11 mouse cellular contexts compared by ENCODE assay signal in the genomic region with DNA sequence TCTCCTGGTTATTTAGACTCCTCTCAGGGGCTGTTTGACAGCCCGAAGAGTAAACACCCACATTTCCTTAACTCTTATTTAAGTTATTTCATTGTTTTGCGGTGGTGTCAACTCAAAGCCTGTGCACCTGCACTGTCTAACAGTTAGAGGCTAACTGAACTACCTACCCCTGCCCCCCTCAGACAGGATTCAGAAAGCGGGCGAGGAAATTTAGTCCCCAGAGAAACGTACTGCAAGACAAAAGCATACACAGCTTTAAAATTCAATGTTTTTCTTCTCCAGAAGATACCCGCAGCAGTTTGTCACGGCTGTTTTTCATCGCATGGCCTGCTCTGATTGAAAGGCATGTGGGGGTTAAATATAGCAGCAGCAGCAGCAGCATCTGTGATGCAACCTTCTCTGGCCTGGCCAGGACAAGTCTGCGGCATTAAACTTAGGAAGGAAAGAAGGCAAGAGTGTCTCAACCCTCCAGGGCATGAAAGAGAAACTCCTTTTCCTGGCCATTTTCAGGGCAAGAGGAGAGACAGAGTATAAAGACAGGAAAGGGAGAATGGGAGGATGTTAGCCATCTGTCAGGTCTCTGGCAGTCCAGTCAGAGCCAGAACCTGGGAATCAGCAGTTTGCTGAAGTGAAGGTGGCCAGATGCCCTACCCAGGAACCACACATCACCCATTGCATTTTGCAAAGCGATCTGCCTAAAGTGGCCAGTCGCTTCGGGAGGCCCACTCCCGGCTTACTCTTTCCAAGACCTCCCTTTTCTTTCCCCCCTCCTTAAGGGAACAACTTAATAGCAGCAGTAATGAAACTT. TPM values are rescaled to one million over a fixed set of nuclear protein-coding genes. Genes with fewer than 3 reads are reported as not detected.
DNase-seq lines count a peak whose midpoint lies in the region; ATAC-seq and TF ChIP-seq lines count a peak whose summit lies in the region.
"Had no signal": no experiment of that assay in that cellular context is flagged by ENCODE, and none has a peak within 500 bp of the region (broad histone marks: within the 10 kb centered on the region; RNA-seq: fewer than 3 reads in every experiment).

No protein-coding gene starts in this region.

- no peaks in the 10 kb centered on the region; the same call in 1 of the 2 replicates for H3K4me1 ChIP-seq in testis, adult 2 months (ENCODE audit: control insufficient read depth, insufficient read depth, low read length)
- peaks cover 3% of the 10 kb centered on the region for H3K4me1 ChIP-seq in heart, postnatal 0 days (ENCODE audit: control insufficient read depth, insufficient read depth)
- H3K4me1 ChIP-seq in forebrain, embryonic 14.5 days (ENCODE audit: control insufficient read depth, insufficient read depth, low read length), result no peaks in the 10 kb centered on the region

- H3K27ac ChIP-seq in testis, adult 2 months (ENCODE audit: control insufficient read depth, insufficient read depth, low read depth, low read length), result no peak overlapping the region
- peak overlapping the region; percentile 79 for H3K27ac ChIP-seq in heart, postnatal 0 days (ENCODE audit: low read depth)
- no peak overlapping the region for H3K27ac ChIP-seq in forebrain, embryonic 14.5 days (ENCODE audit: low read depth, low read length)
- H3K27ac ChIP-seq: liver, embryonic 13.5 days had no signal

- peak; percentile 28 for DNase-seq in gastrocnemius, adult 18-20 months (ENCODE audit: low spot score)
- DNase-seq in gastrocnemius, postnatal 4 days (ENCODE audit: low spot score in 2 of 2), result no peak
- no peak for DNase-seq in testis, postnatal 10 days (ENCODE audit: low spot score)
- DNase-seq in heart, postnatal 0 days (ENCODE audit: low spot score), result peak; percentile 60
- no peak for DNase-seq in urinary bladder, adult 2 months (ENCODE audit: low spot score)
- DNase-seq in forebrain, embryonic 14.5 days (ENCODE audit: low spot score), result no peak
- DNase-seq: kidney, adult 8-10 months; liver, embryonic 13.5 days had no signal

- H3K4me3 ChIP-seq in testis, adult 2 months (ENCODE audit: control insufficient read depth, low read depth, low read length), result peak overlapping the region; percentile 10; the same call in 1 of the 2 replicates
- H3K4me3 ChIP-seq in heart, postnatal 0 days (ENCODE audit: low read depth, low read length), result no peak overlapping the region
- H3K4me3 ChIP-seq in forebrain, embryonic 14.5 days (ENCODE audit: low read depth, low read length), result no peak overlapping the region
- H3K4me3 ChIP-seq: liver, embryonic 13.5 days had no signal

- no peaks in the 10 kb centered on the region for H3K9me3 ChIP-seq in heart, postnatal 0 days (replicated peaks; ENCODE audit: control insufficient read depth, low read length)
- H3K9me3 ChIP-seq in forebrain, embryonic 14.5 days (replicated peaks; ENCODE audit: control insufficient read depth, low read length), result no peaks in the 10 kb centered on the region
- H3K9me3 ChIP-seq: liver, embryonic 13.5 days had no signal

- no peak for TF ChIP-seq EP300 in heart, postnatal 0 days (IDR thresholded peaks at IDR 0.05; ENCODE audit: low read depth)

- peak overlapping the region; percentile 13; the same call in 1 of the 2 replicates for H3K9ac ChIP-seq in heart, postnatal 0 days (replicated peaks; ENCODE audit: low read depth, low read length)
- H3K9ac ChIP-seq in forebrain, embryonic 14.5 days (ENCODE audit: low read length), result no peak overlapping the region
- H3K9ac ChIP-seq: liver, embryonic 13.5 days had no signal

- ATAC-seq in heart, postnatal 0 days (ENCODE audit: insufficient read depth, low read depth), result peak; percentile 53; the same call in 1 of the 2 replicates
- ATAC-seq in CD4-positive, CD25-positive, alpha-beta regulatory T cell, adult 4 months, result no peak
- ATAC-seq in forebrain, embryonic 14.5 days, result no peak

- no peaks in the 10 kb centered on the region for H3K36me3 ChIP-seq in testis, adult 2 months (ENCODE audit: control insufficient read depth, insufficient read depth, low read length)
- H3K36me3 ChIP-seq in heart, postnatal 0 days (replicated peaks; ENCODE audit: control insufficient read depth, insufficient read depth, low read length), result no peaks in the 10 kb centered on the region
- no peaks in the 10 kb centered on the region for H3K36me3 ChIP-seq in forebrain, embryonic 14.5 days (ENCODE audit: control insufficient read depth, insufficient read depth, low read length)
- H3K36me3 ChIP-seq: liver, embryonic 13.5 days had no signal

- no peaks in the 10 kb centered on the region for H3K27me3 ChIP-seq in testis, adult 2 months (ENCODE audit: control insufficient read depth, insufficient read depth, low read length)
- no peaks in the 10 kb centered on the region for H3K27me3 ChIP-seq in heart, postnatal 0 days (ENCODE audit: control insufficient read depth, insufficient read depth, low read length)
- no peaks in the 10 kb centered on the region for H3K27me3 ChIP-seq in forebrain, embryonic 14.5 days (replicated peaks; ENCODE audit: control insufficient read depth, insufficient read depth, low read length)
- H3K27me3 ChIP-seq: CH12.LX; liver, embryonic 13.5 days had no signal

- TF ChIP-seq CTCF in testis, adult 2 months (IDR thresholded peaks at IDR 0.05; ENCODE audit: control insufficient read depth, insufficient read depth, insufficient replicate concordance, low read depth, low read length), result no peak
- TF ChIP-seq CTCF in heart, postnatal 0 days (IDR thresholded peaks at IDR 0.05; ENCODE audit: low read depth), result no peak

- TF ChIP-seq POLR2A in testis, adult 2 months (IDR thresholded peaks at IDR 0.05; ENCODE audit: control insufficient read depth, low read depth, low read length), result no peak

- peak overlapping the region; percentile 9; the same call in 1 of the 2 replicates for H3K4me2 ChIP-seq in heart, postnatal 0 days (ENCODE audit: low read depth, low read length)
- H3K4me2 ChIP-seq in forebrain, embryonic 14.5 days (ENCODE audit: low read length), result no peak overlapping the region
- H3K4me2 ChIP-seq: liver, embryonic 13.5 days had no signal

- 26% methylated on average over 13 of the region's 13 CpGs for WGBS in heart, postnatal 0 days
- 76% methylated on average over 13 of the region's 13 CpGs for WGBS in forebrain, embryonic 14.5 days

RNA-seq across cellular contexts. Expression of a gene that starts 53.9 kb away (rescaled TPM):
- total RNA-seq in gastrocnemius, adult 18-20 months (2021), result 1 to 10 TPM; 5.6 to 6.0 TPM
- total RNA-seq in gastrocnemius, postnatal 4 days (2021), result 10 to 100 TPM; 16.8 to 16.9 TPM
- 6.1 and 7.5 TPM in 2 replicates for polyA plus RNA-seq in testis, adult 2 months (2012; rRNA removed)
- total RNA-seq in heart, postnatal 0 days (2014; rRNA removed; ENCODE audit: low replicate concordance), result 18.7 TPM in 2 replicates
- 7.2 and 7.4 TPM in 2 replicates for polyA plus RNA-seq in heart, postnatal 0 days (2015; fragmentation: Nextera tagmentation; extraction: Ambion mirVana)
- polyA plus RNA-seq in CD4-positive, CD25-positive, alpha-beta regulatory T cell, adult 4 months (2017; shearing (Covaris generic)), result 1 to 10 TPM; 6.4 to 7.6 TPM
- polyA plus RNA-seq in urinary bladder, adult 2 months (2012; rRNA removed), result 11.0 and 11.1 TPM in 2 replicates
- 20.9 and 27.4 TPM in 2 replicates for polyA plus RNA-seq in forebrain, embryonic 14.5 days (2014; fragmentation: Nextera tagmentation; extraction: Ambion mirVana)

Comparison
In these comparisons a context has a peak if more than half of its experiments do, and no peak if none do; other contexts are left out.
1. DNase-seq: peak in gastrocnemius, adult 18-20 months (single experiment) and heart, postnatal 0 days (single experiment); none in gastrocnemius, postnatal 4 days (0 of 2), testis, postnatal 10 days (single experiment), urinary bladder, adult 2 months (single experiment) and forebrain, embryonic 14.5 days (single experiment).